Mouse (Mus musculus) forebrain, embryonic 10.5 days (tissue): ENCODE results near the gene Aimp2. TPM values are rescaled to one million over a fixed set of nuclear protein-coding genes. Genes with fewer than 3 reads are reported as not detected.

ENCODE experiments used
- DNase-seq: peaks from one replicate; pipeline ENCODE4 v3.0.0-alpha.2; 2017; ENCODE audit warnings: low spot score; ENCODE audit errors: extremely low spot score
- H3K27ac ChIP-seq: fragments of 300-500 bp; sonication (generic); 2 replicates; pipeline ENCODE4 v1.5.1; 2016; ENCODE audit warnings: mild to moderate bottlenecking
- H3K27me3 ChIP-seq: fragments of 300-500 bp; sonication (generic); 2 replicates; pipeline ENCODE4 v1.6.1; 2016; ENCODE audit warnings: mild to moderate bottlenecking; ENCODE audit not compliant: poor library complexity, severe bottlenecking
- H3K36me3 ChIP-seq: fragments of 300-500 bp; sonication (generic); replicated peaks from 2 replicates; pipeline ENCODE4 v1.6.1; 2016; ENCODE audit warnings: mild to moderate bottlenecking, moderate library complexity
- H3K4me1 ChIP-seq: fragments of 300-500 bp; sonication (generic); 2 replicates; pipeline ENCODE4 v1.6.1; 2016
- H3K4me3 ChIP-seq: fragments of 300-500 bp; sonication (generic); 2 replicates; pipeline ENCODE4 v1.5.1; 2016; ENCODE audit warnings: mild to moderate bottlenecking, moderate library complexity
- H3K9me3 ChIP-seq: fragments of 300-500 bp; sonication (generic); 2 replicates; pipeline ENCODE4 v1.6.1; 2016; ENCODE audit warnings: mild to moderate bottlenecking, moderate library complexity
- WGBS: fragments of 180-500 bp; shearing (Covaris S2); methylation state at CpG from one replicate; pipeline ENCODE4 v1.1.7; 2016; 5-methylcytosine and 5-hydroxymethylcytosine counted together
- polyA plus RNA-seq: library from polyadenylated mRNA; unstranded; fragments of >200 nt; fragmentation: Nextera tagmentation; extraction: Ambion mirVana; gene quantifications from 2 replicates; pipeline ENCODE4 v1.2.1, GENCODE M21; 2016

The Aimp2 gene
- polyA plus RNA-seq, 1 experiment from 2014 or later, result 141 TPM

GRCm38 (mm10) chr5:143892255-143892886 lies 17.3 kb downstream of the Aimp2 start:
- peaks cover 88% of the 10 kb centered on the region for H3K36me3 ChIP-seq
- H3K9me3 ChIP-seq, result no peaks in the 10 kb centered on the region
- 82% methylated on average over 9 of the region's 9 CpGs for WGBS
- H3K27me3 ChIP-seq, result no peaks in the 10 kb centered on the region
- no peak for DNase-seq
- H3K4me1 ChIP-seq, result no peaks in the 10 kb centered on the region
- H3K4me3 ChIP-seq, result no peak overlapping the region
- no peak overlapping the region for H3K27ac ChIP-seq

GRCm38 (mm10) chr5:143890741-143891140 lies 18.9 kb downstream of the Aimp2 start:
- no peaks in the 10 kb centered on the region for H3K27me3 ChIP-seq
- no peaks in the 10 kb centered on the region for H3K4me1 ChIP-seq
- peaks cover 4% of the 10 kb centered on the region; the same call in 1 of the 2 replicates for H3K9me3 ChIP-seq
- no peak overlapping the region for H3K27ac ChIP-seq
- no peak for DNase-seq
- H3K4me3 ChIP-seq, result no peak overlapping the region
- 89% methylated on average over 6 of the region's 6 CpGs for WGBS
- H3K36me3 ChIP-seq, result peaks cover 93% of the 10 kb centered on the region

- 92% methylated on average over 3 of the region's 3 CpGs for WGBS
- peaks cover 6% of the 10 kb centered on the region; the same call in 1 of the 2 replicates for H3K9me3 ChIP-seq
- no peak overlapping the region for H3K27ac ChIP-seq
- H3K27me3 ChIP-seq, result no peaks in the 10 kb centered on the region
- H3K36me3 ChIP-seq, result peaks cover 98% of the 10 kb centered on the region
- H3K4me3 ChIP-seq, result no peak overlapping the region
- H3K4me1 ChIP-seq, result no peaks in the 10 kb centered on the region
- DNase-seq, result no peak
Measured at GRCm38 (mm10) chr5:143885274-143885673, 24.4 kb downstream of the Aimp2 start.

DNA sequence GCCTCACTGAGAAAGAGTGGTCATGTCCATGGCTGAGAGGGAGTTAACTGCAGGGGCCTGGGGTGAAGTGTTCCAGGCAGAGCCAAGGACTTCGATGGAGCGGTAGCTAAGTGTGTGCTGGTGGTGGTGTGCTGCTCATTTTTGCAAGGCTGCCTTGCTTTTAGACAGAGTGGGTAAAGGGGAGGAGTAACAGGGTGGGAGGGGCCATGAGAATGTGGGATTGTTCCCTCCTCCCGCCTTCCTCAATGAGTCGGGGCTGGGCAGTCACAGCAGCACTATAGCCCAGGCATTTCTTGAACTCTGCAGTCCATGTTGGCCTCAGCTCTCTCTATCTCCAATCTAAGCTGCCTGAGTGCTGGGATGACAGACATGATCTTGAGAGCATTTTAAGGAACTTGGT lies 35.1 kb downstream of the Aimp2 start:
- Histone ChIP-seq H3K27ac (no peak overlapping the region), H3K4me1 (no peaks in the 10 kb centered on the region), H3K36me3 (peaks cover 79% of the 10 kb centered on the region), H3K27me3 (no peaks in the 10 kb centered on the region), H3K9me3 (no peaks in the 10 kb centered on the region), H3K4me3 (no peak overlapping the region)
- DNase-seq, result no peak
- 76% methylated on average over 4 of the region's 4 CpGs for WGBS

DNA sequence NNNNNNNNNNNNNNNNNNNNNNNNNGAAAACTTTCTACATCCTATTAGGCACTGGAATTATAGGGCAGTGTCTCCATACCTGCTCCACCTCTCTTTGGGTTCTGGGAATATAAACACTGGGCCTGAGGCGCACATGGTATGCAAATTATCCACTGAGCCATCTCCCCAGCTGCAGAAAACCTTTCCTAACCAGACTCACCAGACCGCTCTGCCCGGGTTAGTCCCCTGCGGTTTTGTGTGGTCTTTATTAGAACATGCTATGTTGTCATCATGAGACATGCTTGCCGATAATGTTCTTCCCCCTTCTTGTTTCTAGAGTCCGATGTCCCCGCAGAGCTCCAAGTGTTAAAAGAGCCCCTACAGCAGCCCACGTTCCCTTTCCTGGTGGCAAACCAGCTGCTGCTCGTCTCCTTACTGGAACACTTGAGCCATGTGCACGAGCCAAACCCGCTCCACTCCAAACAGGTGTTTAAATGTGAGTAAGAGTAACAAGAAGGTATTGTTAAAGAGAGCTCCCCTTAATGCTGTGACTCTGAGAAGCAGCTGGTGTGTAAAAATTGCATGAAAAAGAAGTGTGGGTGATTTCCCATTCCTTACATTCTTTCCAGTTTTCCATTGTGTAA lies 38.0 kb downstream of the Aimp2 start:
- Histone ChIP-seq H3K4me1 (no peaks in the 10 kb centered on the region), H3K27ac (no peak overlapping the region), H3K36me3 (peaks cover 51% of the 10 kb centered on the region), H3K4me3 (no peak overlapping the region), H3K27me3 (no peaks in the 10 kb centered on the region), H3K9me3 (no peaks in the 10 kb centered on the region)
- no peak for DNase-seq
- WGBS, result 91% methylated on average over 11 of the region's 11 CpGs

Other genes starting within 250 kb of the Aimp2 start
- 29.1 and 29.8 TPM in 2 replicates for gene Usp42, start 177.6 kb downstream of the Aimp2 start, polyA plus RNA-seq
- 46.6 and 47.4 TPM in 2 replicates for gene Eif2ak1, start 92.1 kb downstream of the Aimp2 start, polyA plus RNA-seq
- gene Ankrd61, start 12.2 kb downstream of the Aimp2 start, polyA plus RNA-seq, result 0.31 and 0.36 TPM in 2 replicates
- gene Pms2, start 117 bp upstream of the Aimp2 start, polyA plus RNA-seq, result 40.8 and 41.5 TPM in 2 replicates
- 0.44 and 0.61 TPM in 2 replicates for gene Gm42421, start 18.3 kb upstream of the Aimp2 start, polyA plus RNA-seq
- gene Rsph10b, start 23.2 kb upstream of the Aimp2 start, polyA plus RNA-seq, result 0.43 and 0.64 TPM in 2 replicates
- 104 and 107 TPM in 2 replicates for gene Ccz1, start 105.0 kb upstream of the Aimp2 start, polyA plus RNA-seq
- gene Ocm, start 116.8 kb upstream of the Aimp2 start, polyA plus RNA-seq, result not detected in 2 replicates
- 5.5 and 5.7 TPM in 2 replicates for gene Lmtk2, start 190.6 kb upstream of the Aimp2 start, polyA plus RNA-seq